Mouse (Mus musculus): Measurements from ENCODE around the gene Ankrd33b.

- TF ChIP-seq CTCF (IDR thresholded peaks at IDR 0.05; ENCODE audit: low read depth) = no peak
- no peak for TF ChIP-seq EP300 (IDR thresholded peaks at IDR 0.05; ENCODE audit: low read depth)
These were observed 22.7 kb downstream of the Ankrd33b start for GRCm38 (mm10) chr15:31344811-31345211.

Measured in liver, postnatal 0 days (tissue).